Mouse (Mus musculus): ENCODE measurements around the gene Cacna1c. TPM values are rescaled to one million over a fixed set of nuclear protein-coding genes. Genes with fewer than 3 reads are reported as not detected.

Gene Cacna1c
- polyA plus RNA-seq, 1 experiment from 2014 or later: 3.2 TPM

DNA sequence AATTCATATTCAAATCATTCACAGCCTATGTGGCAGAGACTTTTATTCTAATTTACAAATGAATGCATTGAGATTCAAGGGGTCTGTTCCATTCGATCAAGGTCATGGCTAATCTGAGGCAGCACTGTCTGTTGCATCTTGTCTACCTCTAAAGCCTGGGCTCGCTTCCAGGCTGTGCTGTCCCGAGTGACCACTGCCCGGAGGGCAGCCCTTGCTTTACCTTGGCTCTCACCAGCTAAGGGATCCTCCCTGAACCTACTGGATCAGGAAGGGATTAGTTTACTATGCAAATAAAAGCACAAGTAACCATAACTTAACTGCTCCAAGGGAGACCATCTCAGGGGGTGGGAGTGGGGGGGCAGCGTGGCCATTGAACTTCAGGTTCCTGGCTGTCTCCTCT, 334.1 kb downstream of the Cacna1c start:
- no peak overlapping the region for H3K4me2 ChIP-seq (ENCODE audit: low read length)
- H3K9ac ChIP-seq (ENCODE audit: low read length): no peak overlapping the region
- WGBS: 74% methylated on average over 5 of the region's 5 CpGs
- ATAC-seq: no peak
- no peak overlapping the region for H3K27ac ChIP-seq (ENCODE audit: low read depth, low read length)
- DNase-seq (ENCODE audit: low spot score): no peak
- H3K4me1 ChIP-seq (ENCODE audit: control insufficient read depth, insufficient read depth, low read length): no peaks in the 10 kb centered on the region
- no peaks in the 10 kb centered on the region for H3K9me3 ChIP-seq (replicated peaks; ENCODE audit: control insufficient read depth, low read length)
- H3K27me3 ChIP-seq (replicated peaks; ENCODE audit: control insufficient read depth, insufficient read depth, low read length): no peaks in the 10 kb centered on the region
- no peak overlapping the region for H3K4me3 ChIP-seq (ENCODE audit: low read depth, low read length)
- H3K36me3 ChIP-seq (ENCODE audit: control insufficient read depth, insufficient read depth, low read length): no peaks in the 10 kb centered on the region

DNA sequence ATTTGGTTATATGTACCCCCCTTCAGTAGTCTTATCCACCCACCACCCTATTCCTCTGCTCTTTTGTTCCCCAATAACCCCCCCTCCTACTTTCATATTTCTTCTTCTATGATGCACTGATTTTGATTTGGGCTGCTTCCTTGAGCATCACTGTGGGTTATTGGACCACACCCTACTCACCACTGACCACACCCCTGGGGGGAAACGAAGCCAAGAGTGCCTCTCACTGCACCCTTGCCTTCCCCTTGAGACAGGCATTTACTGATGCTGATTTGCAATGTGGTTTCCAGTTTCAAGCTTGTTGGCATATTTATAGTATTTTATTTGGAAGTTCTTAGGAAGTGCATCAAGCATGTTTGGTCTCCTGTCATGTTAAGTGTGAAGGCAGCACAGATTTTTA, 337.8 kb downstream of the Cacna1c start:
- Histone ChIP-seq H3K36me3 (ENCODE audit: control insufficient read depth, insufficient read depth, low read length) (no peaks in the 10 kb centered on the region), H3K27me3 (replicated peaks; ENCODE audit: control insufficient read depth, insufficient read depth, low read length) (no peaks in the 10 kb centered on the region), H3K27ac (ENCODE audit: low read depth, low read length) (no peak overlapping the region), H3K9me3 (replicated peaks; ENCODE audit: control insufficient read depth, low read length) (no peaks in the 10 kb centered on the region), H3K4me3 (ENCODE audit: low read depth, low read length) (no peak overlapping the region), H3K9ac (ENCODE audit: low read length) (no peak overlapping the region), H3K4me2 (ENCODE audit: low read length) (no peak overlapping the region), H3K4me1 (ENCODE audit: control insufficient read depth, insufficient read depth, low read length) (no peaks in the 10 kb centered on the region)
- 59% methylated on average over 1 of the region's 1 CpGs for WGBS
- ATAC-seq: no peak
- DNase-seq (ENCODE audit: low spot score): no peak

DNA sequence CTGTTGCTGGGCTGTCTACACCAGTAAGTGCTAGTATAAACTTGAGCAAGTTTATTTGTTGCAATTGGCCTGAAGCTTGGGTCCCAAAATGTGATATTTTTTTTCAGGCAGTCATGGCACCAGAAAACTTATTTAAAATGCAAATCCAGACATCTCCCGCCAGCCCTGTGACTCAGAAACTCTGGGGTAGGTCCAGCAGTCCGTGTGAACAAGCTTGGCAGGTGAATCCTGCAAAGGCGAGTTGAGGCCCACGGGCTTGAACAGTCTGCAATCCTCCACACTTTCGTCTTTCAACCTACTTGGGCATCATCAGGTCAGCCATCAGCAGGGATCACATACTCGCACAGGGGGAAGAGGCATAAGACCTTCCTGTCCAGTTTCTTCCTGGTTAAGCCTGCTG, 344.1 kb downstream of the Cacna1c start:
- no peak overlapping the region for H3K4me2 ChIP-seq (ENCODE audit: low read length)
- no peaks in the 10 kb centered on the region for H3K36me3 ChIP-seq (ENCODE audit: control insufficient read depth, insufficient read depth, low read length)
- H3K27me3 ChIP-seq (replicated peaks; ENCODE audit: control insufficient read depth, insufficient read depth, low read length): no peaks in the 10 kb centered on the region
- WGBS: 69% methylated on average over 6 of the region's 6 CpGs
- no peaks in the 10 kb centered on the region for H3K9me3 ChIP-seq (replicated peaks; ENCODE audit: control insufficient read depth, low read length)
- no peak overlapping the region for H3K4me3 ChIP-seq (ENCODE audit: low read depth, low read length)
- H3K27ac ChIP-seq (ENCODE audit: low read depth, low read length): no peak overlapping the region
- DNase-seq (ENCODE audit: low spot score) (no peak), ATAC-seq (no peak)
- no peak overlapping the region for H3K9ac ChIP-seq (ENCODE audit: low read length)
- peaks cover 3% of the 10 kb centered on the region; the same call in 1 of the 2 replicates for H3K4me1 ChIP-seq (ENCODE audit: control insufficient read depth, insufficient read depth, low read length)

DNA sequence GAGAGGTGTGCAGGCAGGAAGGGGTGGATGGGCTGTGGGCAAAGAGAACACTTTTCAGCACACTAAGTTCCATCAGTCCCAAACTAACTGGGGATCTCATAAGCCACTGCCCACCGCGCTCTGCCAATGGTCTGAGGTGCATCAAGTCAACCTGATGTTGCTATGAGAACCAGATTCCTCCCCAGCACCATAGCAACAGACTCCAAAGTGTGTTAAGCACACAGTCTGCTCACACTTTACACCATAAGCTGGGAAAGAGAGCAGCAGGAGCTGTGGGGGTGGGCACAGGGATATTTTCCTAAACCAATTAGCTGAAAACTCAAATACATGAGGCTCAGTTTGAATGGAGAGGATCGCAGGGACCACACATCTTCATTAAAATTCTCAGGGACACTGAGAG, 345.1 kb downstream of the Cacna1c start:
- Histone ChIP-seq H3K9me3 (replicated peaks; ENCODE audit: control insufficient read depth, low read length) (no peaks in the 10 kb centered on the region), H3K27ac (ENCODE audit: low read depth, low read length) (no peak overlapping the region), H3K4me2 (ENCODE audit: low read length) (no peak overlapping the region), H3K27me3 (replicated peaks; ENCODE audit: control insufficient read depth, insufficient read depth, low read length) (no peaks in the 10 kb centered on the region), H3K4me1 (ENCODE audit: control insufficient read depth, insufficient read depth, low read length) (peaks cover 6% of the 10 kb centered on the region), H3K36me3 (ENCODE audit: control insufficient read depth, insufficient read depth, low read length) (no peaks in the 10 kb centered on the region), H3K9ac (ENCODE audit: low read length) (no peak overlapping the region), H3K4me3 (ENCODE audit: low read depth, low read length) (no peak overlapping the region)
- DNase-seq (ENCODE audit: low spot score) (peak; percentile 57), ATAC-seq (no peak; the same call in 1 of the 2 replicates)
- WGBS: 60% methylated on average over 3 of the region's 3 CpGs

DNA sequence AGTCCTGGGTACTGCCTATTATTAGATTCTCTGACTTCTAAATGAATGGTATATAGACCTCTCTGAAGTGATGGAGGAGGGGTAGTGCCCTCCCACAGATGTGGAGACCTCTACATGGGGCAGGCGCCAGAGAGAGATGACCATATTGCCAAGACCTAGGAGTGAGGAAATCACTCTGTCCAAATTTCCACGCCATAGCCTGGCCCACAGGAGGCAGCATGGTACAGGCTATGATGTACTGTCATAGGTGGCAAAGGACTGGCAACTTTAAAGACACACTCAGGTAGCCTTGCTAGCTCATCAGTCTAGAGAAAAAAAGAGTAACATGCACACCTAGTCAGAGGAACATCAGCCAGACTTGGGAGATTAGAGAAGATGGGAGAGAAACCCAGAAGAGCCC, 347.6 kb downstream of the Cacna1c start:
- 85% methylated on average over 2 of the region's 2 CpGs for WGBS
- Histone ChIP-seq H3K9me3 (replicated peaks; ENCODE audit: control insufficient read depth, low read length) (no peaks in the 10 kb centered on the region), H3K36me3 (ENCODE audit: control insufficient read depth, insufficient read depth, low read length) (no peaks in the 10 kb centered on the region), H3K27ac (ENCODE audit: low read depth, low read length) (no peak overlapping the region), H3K9ac (ENCODE audit: low read length) (no peak overlapping the region), H3K27me3 (replicated peaks; ENCODE audit: control insufficient read depth, insufficient read depth, low read length) (no peaks in the 10 kb centered on the region), H3K4me3 (ENCODE audit: low read depth, low read length) (no peak overlapping the region), H3K4me2 (ENCODE audit: low read length) (no peak overlapping the region), H3K4me1 (ENCODE audit: control insufficient read depth, insufficient read depth, low read length) (peaks cover 17% of the 10 kb centered on the region)
- ATAC-seq (no peak), DNase-seq (ENCODE audit: low spot score) (no peak)

DNA sequence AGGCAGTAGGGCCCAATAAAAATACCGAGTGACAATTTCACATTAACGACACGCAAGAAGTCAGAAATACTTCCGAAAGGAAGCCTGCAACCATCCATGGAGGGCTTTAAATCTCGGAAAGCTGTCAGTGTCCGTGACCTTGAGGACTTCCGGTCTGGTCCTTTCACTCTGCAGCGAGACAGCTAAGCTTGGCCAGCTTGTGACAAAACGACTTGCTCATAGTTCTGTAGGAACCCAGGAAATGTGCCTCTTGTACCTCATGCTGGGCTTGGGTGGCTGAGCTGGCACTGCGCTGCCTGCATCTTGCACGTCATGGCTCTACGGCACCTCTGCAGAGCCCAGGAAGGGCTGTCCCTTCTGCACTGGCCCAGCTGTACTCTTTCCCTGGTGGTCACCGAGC, 348.5 kb downstream of the Cacna1c start:
- WGBS: 88% methylated on average over 13 of the region's 13 CpGs
- no peak for ATAC-seq

DNA sequence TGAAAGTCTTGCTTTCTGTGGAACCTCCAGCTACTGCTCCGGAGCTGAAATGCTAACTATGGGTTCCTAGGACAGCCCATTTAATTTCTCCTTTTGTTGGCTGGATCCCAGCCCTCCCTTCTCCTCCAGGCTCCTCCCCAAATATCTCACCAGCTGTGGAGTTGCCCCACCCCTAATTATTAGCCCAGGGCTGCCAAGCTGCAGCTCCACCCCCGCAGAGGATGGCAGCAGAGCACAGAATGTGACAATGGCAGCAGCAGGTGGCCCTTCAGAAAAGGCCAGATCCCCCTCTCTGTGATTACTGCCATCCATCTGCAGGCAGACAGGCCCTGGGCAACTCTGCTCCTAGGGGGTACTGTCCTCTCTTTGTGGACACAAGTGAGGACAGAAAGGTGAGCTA, 350.4 kb downstream of the Cacna1c start:
- peak; percentile 84 for DNase-seq (ENCODE audit: low spot score)
- WGBS: 2% methylated on average over 2 of the region's 2 CpGs
- no peaks in the 10 kb centered on the region for H3K9me3 ChIP-seq (replicated peaks; ENCODE audit: control insufficient read depth, low read length)
- H3K27ac ChIP-seq (ENCODE audit: low read depth, low read length): peak overlapping the region; percentile 65; the same call in 1 of the 2 replicates
- ATAC-seq: peak; percentile 81
- no peaks in the 10 kb centered on the region for H3K27me3 ChIP-seq (replicated peaks; ENCODE audit: control insufficient read depth, insufficient read depth, low read length)
- no peak overlapping the region for H3K4me2 ChIP-seq (ENCODE audit: low read length)
- peaks cover 16% of the 10 kb centered on the region for H3K4me1 ChIP-seq (ENCODE audit: control insufficient read depth, insufficient read depth, low read length)
- no peaks in the 10 kb centered on the region for H3K36me3 ChIP-seq (ENCODE audit: control insufficient read depth, insufficient read depth, low read length)
- no peak overlapping the region for H3K4me3 ChIP-seq (ENCODE audit: low read depth, low read length)
- no peak overlapping the region for H3K9ac ChIP-seq (ENCODE audit: low read length)

More for the DNA sequence above, 348.5 kb downstream of the Cacna1c start:
- no peak for DNase-seq (ENCODE audit: low spot score)
- Histone ChIP-seq H3K4me1 (ENCODE audit: control insufficient read depth, insufficient read depth, low read length) (peaks cover 17% of the 10 kb centered on the region), H3K4me2 (ENCODE audit: low read length) (no peak overlapping the region), H3K36me3 (ENCODE audit: control insufficient read depth, insufficient read depth, low read length) (no peaks in the 10 kb centered on the region), H3K4me3 (ENCODE audit: low read depth, low read length) (no peak overlapping the region), H3K9me3 (replicated peaks; ENCODE audit: control insufficient read depth, low read length) (no peaks in the 10 kb centered on the region), H3K9ac (ENCODE audit: low read length) (no peak overlapping the region), H3K27ac (ENCODE audit: low read depth, low read length) (no peak overlapping the region), H3K27me3 (replicated peaks; ENCODE audit: control insufficient read depth, insufficient read depth, low read length) (no peaks in the 10 kb centered on the region)

DNA sequence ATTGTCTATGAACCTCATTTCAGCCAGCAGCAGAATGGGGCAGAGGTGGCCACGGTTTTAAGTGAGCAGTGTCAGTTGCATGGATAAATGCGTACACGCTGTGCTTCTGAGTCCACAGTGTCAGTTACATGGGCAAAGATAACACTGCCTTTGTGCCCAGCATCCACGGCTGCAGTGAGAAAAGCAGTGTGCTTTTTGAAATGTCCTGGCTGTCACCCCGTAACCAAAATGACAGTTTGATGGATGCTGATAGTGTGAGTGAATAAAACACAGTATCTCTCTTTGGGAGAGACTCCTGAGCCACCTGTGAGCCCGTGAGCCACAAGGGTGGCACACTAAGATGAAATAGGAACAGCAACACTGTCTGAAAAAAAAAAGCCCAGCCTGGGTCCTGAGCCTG, 351.0 kb downstream of the Cacna1c start:
- H3K27ac ChIP-seq (ENCODE audit: low read depth, low read length): peak overlapping the region; percentile 53; the same call in 1 of the 2 replicates
- H3K36me3 ChIP-seq (ENCODE audit: control insufficient read depth, insufficient read depth, low read length): no peaks in the 10 kb centered on the region
- H3K4me2 ChIP-seq (ENCODE audit: low read length): no peak overlapping the region
- DNase-seq (ENCODE audit: low spot score) (no peak), ATAC-seq (no peak)
- H3K9me3 ChIP-seq (replicated peaks; ENCODE audit: control insufficient read depth, low read length): no peaks in the 10 kb centered on the region
- no peaks in the 10 kb centered on the region for H3K27me3 ChIP-seq (replicated peaks; ENCODE audit: control insufficient read depth, insufficient read depth, low read length)
- no peak overlapping the region for H3K4me3 ChIP-seq (ENCODE audit: low read depth, low read length)
- WGBS: 75% methylated on average over 6 of the region's 6 CpGs
- H3K9ac ChIP-seq (ENCODE audit: low read length): no peak overlapping the region
- H3K4me1 ChIP-seq (ENCODE audit: control insufficient read depth, insufficient read depth, low read length): peaks cover 16% of the 10 kb centered on the region

DNA sequence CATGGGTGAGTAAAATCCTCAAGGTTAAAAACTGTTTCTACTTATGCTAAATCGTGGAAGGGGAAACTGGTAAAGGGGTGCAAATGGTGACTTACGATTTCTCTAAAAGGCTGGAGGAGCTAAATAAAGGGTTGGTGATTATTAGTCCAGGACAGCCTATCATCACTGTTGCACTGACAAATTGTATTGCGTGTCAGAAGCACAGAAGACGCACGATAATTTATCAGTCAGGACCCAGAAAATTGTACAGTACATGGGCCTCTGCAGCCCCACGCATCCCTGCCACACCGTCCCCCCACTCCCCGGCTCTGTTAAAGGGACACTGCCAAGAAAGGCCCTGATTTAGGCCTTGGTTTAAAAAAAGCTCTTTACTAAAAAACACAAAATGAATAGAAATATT, 352.7 kb downstream of the Cacna1c start:
- Histone ChIP-seq H3K4me2 (ENCODE audit: low read length) (no peak overlapping the region), H3K27me3 (replicated peaks; ENCODE audit: control insufficient read depth, insufficient read depth, low read length) (no peaks in the 10 kb centered on the region), H3K36me3 (ENCODE audit: control insufficient read depth, insufficient read depth, low read length) (no peaks in the 10 kb centered on the region), H3K9me3 (replicated peaks; ENCODE audit: control insufficient read depth, low read length) (no peaks in the 10 kb centered on the region), H3K27ac (ENCODE audit: low read depth, low read length) (no peak overlapping the region), H3K4me3 (ENCODE audit: low read depth, low read length) (no peak overlapping the region), H3K4me1 (ENCODE audit: control insufficient read depth, insufficient read depth, low read length) (peaks cover 16% of the 10 kb centered on the region), H3K9ac (ENCODE audit: low read length) (no peak overlapping the region)
- WGBS: 81% methylated on average over 8 of the region's 8 CpGs
- DNase-seq (ENCODE audit: low spot score): peak; percentile 30
- ATAC-seq: no peak

Data from forebrain, embryonic 14.5 days (tissue).